Mouse (Mus musculus) thymus, postnatal 4 days (tissue): Measurements from ENCODE around the gene Sema4c.

ENCODE experiments used
- DNase-seq: peaks from one replicate; pipeline ENCODE4 v3.0.0; 2021

Gene Sema4c

DNA sequence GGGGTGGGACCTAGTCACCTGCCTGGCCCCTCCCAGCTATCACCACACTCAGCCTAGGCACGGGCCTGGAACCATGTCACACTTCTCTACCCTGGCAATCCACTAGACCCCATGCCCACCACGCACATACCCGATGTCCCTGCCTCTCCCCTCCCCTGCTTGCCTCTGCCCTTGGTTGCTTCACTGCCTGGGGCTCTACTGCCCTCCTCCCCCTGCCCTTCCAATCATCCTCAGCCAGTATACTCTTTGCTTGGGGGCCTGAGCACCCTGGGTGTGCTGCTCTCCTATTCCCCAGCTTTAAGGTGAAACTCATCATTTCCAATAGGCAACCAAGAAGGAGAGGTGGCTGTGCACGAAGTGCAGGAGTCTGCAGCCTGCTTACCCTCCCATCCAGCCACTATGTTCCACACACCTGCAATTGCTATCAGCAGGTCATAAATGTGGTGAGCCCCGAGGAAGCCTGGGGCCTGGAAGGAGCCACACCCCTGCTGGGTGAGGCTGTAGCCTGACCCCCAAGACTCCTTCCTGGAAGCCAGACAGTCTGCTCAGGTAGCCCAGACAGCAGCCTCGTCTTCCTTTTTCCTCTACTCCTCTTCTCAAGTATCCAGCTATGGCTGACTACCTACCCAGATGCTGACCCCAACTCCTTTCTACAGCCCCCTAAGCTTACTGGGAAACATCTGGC, 19.0 kb upstream of the Sema4c start:
- no peak for DNase-seq

DNA sequence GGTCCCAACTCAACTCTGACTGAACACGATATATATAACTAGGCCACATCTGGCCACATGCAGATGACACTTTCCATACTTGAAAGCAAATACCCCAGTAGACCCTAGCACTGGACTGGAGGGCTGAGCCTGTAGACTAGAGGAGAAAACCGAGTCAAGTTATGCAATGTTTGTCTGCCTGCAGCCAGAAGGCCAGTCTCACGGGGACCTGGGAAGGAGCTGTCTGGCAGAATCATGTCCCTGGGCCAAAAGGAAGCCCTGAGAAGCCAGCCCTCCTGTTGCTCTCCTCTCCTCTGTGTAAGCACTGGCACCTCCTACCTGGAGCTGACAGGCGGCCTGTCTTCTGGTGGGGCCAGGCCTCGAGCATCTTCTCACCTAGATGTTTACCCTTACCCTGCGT, 17.2 kb upstream of the Sema4c start:
- DNase-seq, result no peak

DNA sequence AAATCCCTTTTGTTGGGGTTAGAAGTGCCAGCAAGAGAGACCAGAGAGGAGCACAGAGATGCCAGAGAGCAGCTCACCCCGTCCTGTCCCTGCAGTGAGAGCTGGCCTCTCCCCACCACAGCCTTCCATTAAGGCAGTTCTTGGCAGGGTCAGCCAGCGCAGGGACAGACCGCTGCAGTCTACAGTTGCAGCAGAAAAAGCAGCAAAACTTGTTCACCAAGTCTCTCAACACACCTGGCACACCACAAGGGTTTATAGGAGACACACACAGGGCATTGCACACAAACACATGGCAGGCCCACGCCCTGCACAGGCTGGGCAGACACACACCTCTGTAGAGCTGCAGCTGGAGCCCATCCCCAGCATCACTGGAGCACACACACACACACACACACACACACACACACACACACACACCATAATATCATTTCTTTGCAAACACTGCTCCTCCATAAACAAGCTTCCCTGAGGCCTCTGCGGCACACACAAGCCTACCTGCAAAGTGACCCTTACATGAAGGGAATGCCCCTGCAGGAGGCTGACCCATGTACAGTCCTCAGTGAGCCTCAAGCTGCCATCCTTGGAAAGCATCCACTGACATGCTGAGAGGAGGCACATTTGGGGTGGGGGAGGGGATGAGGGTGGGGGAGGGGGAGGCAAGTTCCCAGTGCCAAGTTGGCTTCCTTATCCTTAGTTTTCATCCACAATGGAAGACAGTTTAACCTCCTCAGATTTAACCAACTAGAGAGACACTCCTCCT, 16.2 kb upstream of the Sema4c start:
- no peak for DNase-seq

- no peak for DNase-seq
Observed at GRCm38 (mm10) chr1:36573524-36573923, 15.4 kb upstream of the Sema4c start.

DNA sequence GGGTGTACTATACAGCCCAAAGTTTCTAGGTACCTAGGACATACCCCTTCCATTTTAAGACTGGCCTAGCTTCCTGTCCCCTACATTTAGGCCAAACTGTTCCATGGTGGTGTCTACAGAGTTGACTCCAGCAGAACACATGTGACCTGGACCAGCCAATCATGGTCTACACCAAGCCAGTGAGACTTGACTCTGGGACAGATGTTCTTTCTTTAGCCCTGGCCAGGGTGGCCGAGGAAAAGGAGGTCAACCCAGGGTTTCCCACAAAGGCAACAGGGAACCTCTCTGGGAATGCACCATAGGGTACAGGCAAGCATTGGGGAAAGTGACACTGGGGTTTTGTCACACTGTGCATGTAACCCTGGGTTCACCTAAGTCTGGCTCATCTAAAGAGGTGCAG, 14.6 kb upstream of the Sema4c start:
- DNase-seq, result no peak

DNA sequence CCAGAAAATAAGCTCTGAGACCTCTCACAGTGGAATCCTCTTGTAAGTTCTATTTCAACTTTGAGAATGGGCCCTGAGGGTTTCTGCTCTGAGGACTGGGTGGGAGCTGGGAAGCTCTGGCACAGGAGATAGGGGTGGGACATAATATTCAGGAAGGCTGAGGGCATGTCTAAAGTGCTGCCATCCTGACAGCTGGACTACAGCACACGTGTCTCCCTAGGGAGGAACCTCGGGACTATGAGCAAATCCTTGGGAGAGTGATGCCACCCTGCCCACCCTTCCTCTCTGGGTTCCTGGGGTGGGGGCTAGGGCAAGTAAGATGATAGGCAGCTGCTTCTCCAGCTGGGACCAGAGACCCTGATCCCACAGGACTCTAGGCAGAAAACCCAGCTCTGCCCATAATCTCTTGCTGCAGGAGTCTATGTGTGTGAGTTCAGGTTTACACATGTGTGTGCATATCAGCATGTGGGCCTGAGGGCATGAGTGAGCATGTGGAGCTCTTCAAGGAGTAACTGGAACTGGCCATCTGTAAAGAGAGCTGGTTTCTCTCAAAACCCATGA, 14.1 kb upstream of the Sema4c start:
- DNase-seq, result no peak

DNA sequence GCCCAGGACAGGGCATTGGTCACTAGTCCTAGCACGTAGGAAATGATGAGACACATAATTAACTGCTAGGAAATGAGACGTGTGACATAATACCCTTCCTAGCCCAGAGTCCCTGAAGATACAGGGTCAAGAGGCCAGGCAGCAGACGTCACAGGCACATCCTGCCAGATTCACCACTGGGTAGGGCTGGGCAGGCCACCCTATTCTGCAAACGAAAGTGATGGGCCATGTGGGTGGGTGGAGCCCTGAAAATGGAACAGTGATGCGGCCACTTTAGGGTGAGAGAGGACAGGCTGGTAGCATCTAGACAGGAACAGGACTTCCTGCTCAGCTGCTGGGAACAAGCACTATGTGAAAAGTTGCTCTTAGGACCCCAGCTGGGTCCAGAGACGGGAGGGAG, 13.5 kb upstream of the Sema4c start:
- no peak for DNase-seq

GRCm38 (mm10) chr1:36570320-36570719, 12.2 kb upstream of the Sema4c start:
- no peak for DNase-seq

DNA sequence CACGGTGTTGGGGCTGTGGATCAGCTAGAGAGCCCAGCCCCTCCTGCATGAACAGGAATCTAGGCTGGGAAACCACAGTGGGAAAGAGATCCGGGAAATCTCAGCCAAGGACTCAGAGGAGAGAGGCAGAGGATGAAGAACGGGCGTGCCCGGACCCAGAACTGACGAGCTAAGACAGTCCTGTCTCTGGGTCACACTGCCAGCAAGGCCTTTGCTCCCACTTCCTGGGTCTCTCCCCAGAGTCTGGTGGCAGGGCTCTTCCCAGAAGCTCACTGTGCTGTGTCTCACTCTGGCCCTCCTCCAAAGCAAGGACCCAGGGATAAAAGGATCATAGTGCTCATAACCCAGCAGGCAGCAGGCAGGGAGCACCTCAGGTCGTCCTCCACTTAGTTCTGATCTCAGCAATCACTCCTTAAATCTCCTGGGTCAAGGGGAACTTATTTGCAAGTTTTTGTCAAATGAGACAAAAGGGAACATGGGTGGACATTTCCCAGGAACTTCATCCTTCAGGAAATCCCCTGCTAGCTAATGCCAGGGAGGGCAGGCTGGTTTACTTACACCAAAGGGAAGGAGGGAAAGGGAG, 11.6 kb upstream of the Sema4c start:
- DNase-seq, result no peak

DNA sequence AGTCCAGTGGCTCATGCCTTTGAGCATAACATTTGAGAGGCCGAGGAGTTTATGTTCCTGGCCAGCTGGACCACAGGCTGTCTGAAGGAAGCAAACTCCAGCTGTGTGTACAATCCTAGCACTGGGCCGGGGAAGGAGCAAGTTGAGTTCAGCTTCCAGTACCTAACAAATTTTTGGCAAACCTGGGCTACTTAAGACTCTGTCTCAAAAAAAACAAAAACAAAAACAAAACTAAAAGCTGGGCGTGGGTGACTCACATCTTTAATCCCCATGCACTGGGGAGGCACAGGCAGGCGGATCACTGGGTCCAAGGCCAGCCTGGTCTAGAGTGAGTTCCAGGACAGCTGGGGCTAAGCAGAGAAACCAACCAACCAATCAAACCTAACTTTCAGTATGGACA, 10.6 kb upstream of the Sema4c start:
- DNase-seq, result no peak

GRCm38 (mm10) chr1:36567818-36568603, 9.9 kb upstream of the Sema4c start:
- DNase-seq, result no peak

DNA sequence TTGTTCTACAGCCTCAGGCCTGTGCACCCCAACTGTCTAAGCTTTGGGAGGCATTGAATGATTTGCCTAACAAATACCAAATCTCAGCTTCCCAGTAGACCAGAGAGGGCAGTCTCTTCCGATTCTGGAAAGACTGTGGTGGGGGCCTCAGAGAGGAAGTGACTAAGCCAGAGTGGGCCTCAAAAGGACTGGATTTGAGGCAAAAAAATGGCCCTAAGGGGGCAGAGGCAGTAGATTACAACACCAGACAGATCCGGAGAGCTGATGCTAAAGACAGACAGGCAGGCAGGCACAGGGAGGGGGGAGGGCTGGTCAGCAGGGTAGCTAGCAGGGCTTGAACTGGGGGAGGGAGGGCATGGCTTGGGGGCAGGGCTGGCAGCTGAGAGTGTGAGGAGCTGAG, 8.3 kb upstream of the Sema4c start:
- DNase-seq, result no peak

GRCm38 (mm10) chr1:36564101-36564500, 6.0 kb upstream of the Sema4c start:
- DNase-seq, result no peak

DNA sequence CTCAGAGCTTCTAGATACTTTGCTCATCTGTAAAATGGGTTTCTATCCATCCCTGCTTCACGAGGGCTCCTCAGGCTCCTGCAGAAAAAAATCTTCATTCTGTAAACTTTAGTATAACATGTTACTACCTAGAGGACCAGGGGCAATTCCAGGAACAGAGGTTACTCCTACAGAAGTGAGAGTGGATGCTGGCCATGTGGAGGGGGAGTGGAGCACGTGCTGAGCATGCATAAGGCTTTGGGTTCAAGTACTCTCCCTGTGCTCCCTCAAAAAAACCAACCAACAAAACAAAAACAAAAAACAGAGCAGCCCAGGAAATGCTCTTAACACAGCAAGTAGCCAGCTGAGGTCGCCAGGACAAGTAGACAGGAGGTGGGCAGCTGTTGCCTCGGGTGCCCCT, 5.5 kb upstream of the Sema4c start:
- DNase-seq, result no peak

- no peak for DNase-seq
Observed at GRCm38 (mm10) chr1:36563197-36563596, 5.0 kb upstream of the Sema4c start.

GRCm38 (mm10) chr1:36562388-36562787, 4.2 kb upstream of the Sema4c start:
- no peak for DNase-seq

GRCm38 (mm10) chr1:36560903-36561302, 2.8 kb upstream of the Sema4c start:
- no peak for DNase-seq

GRCm38 (mm10) chr1:36559888-36560287, 1.7 kb upstream of the Sema4c start:
- no peak for DNase-seq

- no peak for DNase-seq
Observed at GRCm38 (mm10) chr1:36559256-36559655, 1.1 kb upstream of the Sema4c start.

DNA sequence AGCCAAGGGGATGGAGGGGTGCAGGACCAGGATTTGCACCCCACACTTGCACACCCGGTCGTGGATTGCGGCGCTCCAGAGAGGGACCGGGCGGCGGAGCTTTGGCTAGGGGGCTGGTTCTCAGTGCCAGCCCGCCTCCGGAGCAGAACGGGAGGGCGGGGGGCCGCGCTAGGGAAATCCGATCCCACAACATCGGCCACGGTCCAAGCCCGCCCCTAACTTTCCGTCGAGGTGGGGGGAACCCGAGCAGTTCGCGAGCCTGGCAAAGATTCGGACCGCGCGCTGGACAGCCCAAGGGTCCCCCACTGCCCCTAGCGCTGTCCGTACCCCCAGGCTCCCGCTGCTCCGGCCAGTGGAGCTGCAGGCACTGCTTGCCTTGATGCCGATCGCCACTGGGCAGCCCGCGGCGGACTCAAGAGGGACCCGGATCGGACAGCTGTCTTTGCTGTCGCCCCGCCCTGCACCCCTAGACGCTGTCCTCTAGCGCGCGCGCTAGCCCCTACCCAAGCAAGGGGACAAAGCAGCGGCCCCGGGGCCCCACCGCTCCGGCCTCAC, 615 bp downstream of the Sema4c start:
- peak; percentile 66 for DNase-seq

GRCm38 (mm10) chr1:36556553-36557456, 1.3 kb downstream of the Sema4c start:
- DNase-seq, result peak; percentile 98
